Mouse (Mus musculus): Measurements from ENCODE around the gene Col5a2. TPM values are rescaled to one million over a fixed set of nuclear protein-coding genes. Genes with fewer than 3 reads are reported as not detected.
"Not testable (repeated sequence)": the region's sequence is repeated elsewhere in the genome, so short reads cannot be mapped to it uniquely, and the experiment has no call there.

Col5a2 gene
- polyA plus RNA-seq, 1 experiment from 2014 or later: 50.6 TPM

GRCm38 (mm10) chr1:45490451-45490850 lies 12.6 kb downstream of the Col5a2 start:
- no peak overlapping the region for H3K4me3 ChIP-seq
- WGBS: 95% methylated on average over 1 of the region's 1 CpGs
- no peaks in the 10 kb centered on the region for H3K36me3 ChIP-seq
- H3K4me2 ChIP-seq (replicated peaks): no peak overlapping the region
- no peaks in the 10 kb centered on the region for H3K4me1 ChIP-seq
- H3K27ac ChIP-seq: no peak overlapping the region
- H3K27me3 ChIP-seq: no peaks in the 10 kb centered on the region
- no peaks in the 10 kb centered on the region for H3K9me3 ChIP-seq (replicated peaks)
- H3K9ac ChIP-seq: no peak overlapping the region
- no peak for ATAC-seq (ENCODE audit: low FRiP score)

GRCm38 (mm10) chr1:45488291-45488690 lies 14.8 kb downstream of the Col5a2 start:
- H3K27ac ChIP-seq: no peak overlapping the region
- H3K4me3 ChIP-seq: no peak overlapping the region
- no peak overlapping the region for H3K9ac ChIP-seq
- H3K4me2 ChIP-seq (replicated peaks): no peak overlapping the region
- ATAC-seq (ENCODE audit: low FRiP score): no peak
- H3K27me3 ChIP-seq: no peaks in the 10 kb centered on the region
- no peaks in the 10 kb centered on the region for H3K36me3 ChIP-seq
- no peaks in the 10 kb centered on the region for H3K9me3 ChIP-seq (replicated peaks)
- WGBS: 89% methylated on average over 1 of the region's 1 CpGs
- no peaks in the 10 kb centered on the region for H3K4me1 ChIP-seq

- no peak overlapping the region for H3K4me3 ChIP-seq
- ATAC-seq (ENCODE audit: low FRiP score): no peak
- no peaks in the 10 kb centered on the region for H3K36me3 ChIP-seq
- no peak overlapping the region for H3K4me2 ChIP-seq (replicated peaks)
- H3K27me3 ChIP-seq: no peaks in the 10 kb centered on the region
- no peaks in the 10 kb centered on the region for H3K9me3 ChIP-seq (replicated peaks)
- H3K4me1 ChIP-seq: no peaks in the 10 kb centered on the region
- H3K27ac ChIP-seq: no peak overlapping the region
- no peak overlapping the region for H3K9ac ChIP-seq
- 87% methylated on average over 4 of the region's 4 CpGs for WGBS
Measured at GRCm38 (mm10) chr1:45483001-45483400, 20.1 kb downstream of the Col5a2 start.

- Histone ChIP-seq H3K36me3 (no peaks in the 10 kb centered on the region), H3K4me2 (replicated peaks) (no peak overlapping the region), H3K4me3 (no peak overlapping the region), H3K27me3 (no peaks in the 10 kb centered on the region), H3K27ac (no peak overlapping the region), H3K9me3 (replicated peaks) (no peaks in the 10 kb centered on the region), H3K9ac (no peak overlapping the region), H3K4me1 (no peaks in the 10 kb centered on the region)
- WGBS: 95% methylated on average over 1 of the region's 1 CpGs
- ATAC-seq (ENCODE audit: low FRiP score): no peak
Measured at GRCm38 (mm10) chr1:45481876-45482275, 21.2 kb downstream of the Col5a2 start.

GRCm38 (mm10) chr1:45479087-45479486 lies 24.0 kb downstream of the Col5a2 start:
- H3K4me2 ChIP-seq (replicated peaks): no peak overlapping the region
- H3K27me3 ChIP-seq: no peaks in the 10 kb centered on the region
- H3K4me1 ChIP-seq: no peaks in the 10 kb centered on the region
- no peak overlapping the region for H3K27ac ChIP-seq
- no peaks in the 10 kb centered on the region for H3K36me3 ChIP-seq
- no peaks in the 10 kb centered on the region for H3K9me3 ChIP-seq (replicated peaks)
- no peak overlapping the region for H3K4me3 ChIP-seq
- H3K9ac ChIP-seq: no peak overlapping the region
- no peak for ATAC-seq (ENCODE audit: low FRiP score)

- H3K9me3 ChIP-seq (replicated peaks): no peaks in the 10 kb centered on the region
- H3K9ac ChIP-seq: no peak overlapping the region
- H3K27ac ChIP-seq: no peak overlapping the region
- H3K4me2 ChIP-seq (replicated peaks): no peak overlapping the region
- 50% methylated on average over 4 of the region's 4 CpGs for WGBS
- H3K27me3 ChIP-seq: no peaks in the 10 kb centered on the region
- no peaks in the 10 kb centered on the region for H3K36me3 ChIP-seq
- no peak overlapping the region for H3K4me3 ChIP-seq
- no peaks in the 10 kb centered on the region for H3K4me1 ChIP-seq
- no peak for ATAC-seq (ENCODE audit: low FRiP score)
Measured at GRCm38 (mm10) chr1:45472751-45473150, 30.3 kb downstream of the Col5a2 start.

- ATAC-seq (ENCODE audit: low FRiP score): no peak
- no peaks in the 10 kb centered on the region for H3K27me3 ChIP-seq
- no peak overlapping the region for H3K9ac ChIP-seq
- 78% methylated on average over 2 of the region's 2 CpGs for WGBS
- H3K4me3 ChIP-seq: no peak overlapping the region
- no peaks in the 10 kb centered on the region for H3K9me3 ChIP-seq (replicated peaks)
- no peaks in the 10 kb centered on the region for H3K36me3 ChIP-seq
- H3K4me1 ChIP-seq: no peaks in the 10 kb centered on the region
- no peak overlapping the region for H3K27ac ChIP-seq
- H3K4me2 ChIP-seq (replicated peaks): no peak overlapping the region
Measured at GRCm38 (mm10) chr1:45460767-45461166, 42.3 kb downstream of the Col5a2 start.

- H3K9ac ChIP-seq: no peak overlapping the region
- WGBS: 98% methylated on average over 1 of the region's 1 CpGs
- H3K4me2 ChIP-seq (replicated peaks): no peak overlapping the region
- H3K4me1 ChIP-seq: no peaks in the 10 kb centered on the region
- no peak for ATAC-seq (ENCODE audit: low FRiP score)
- H3K9me3 ChIP-seq (replicated peaks): no peaks in the 10 kb centered on the region
- H3K36me3 ChIP-seq: no peaks in the 10 kb centered on the region
- H3K27me3 ChIP-seq: no peaks in the 10 kb centered on the region
- H3K27ac ChIP-seq: no peak overlapping the region
- no peak overlapping the region for H3K4me3 ChIP-seq
Measured at GRCm38 (mm10) chr1:45455763-45456162, 47.3 kb downstream of the Col5a2 start.

- H3K27ac ChIP-seq: no peak overlapping the region
- H3K4me3 ChIP-seq: no peak overlapping the region
- WGBS: 88% methylated on average over 1 of the region's 1 CpGs
- no peaks in the 10 kb centered on the region for H3K27me3 ChIP-seq
- H3K4me2 ChIP-seq (replicated peaks): no peak overlapping the region
- H3K9me3 ChIP-seq (replicated peaks): no peaks in the 10 kb centered on the region
- no peaks in the 10 kb centered on the region for H3K4me1 ChIP-seq
- no peaks in the 10 kb centered on the region for H3K36me3 ChIP-seq
- H3K9ac ChIP-seq: no peak overlapping the region
- no peak for ATAC-seq (ENCODE audit: low FRiP score)
Measured at GRCm38 (mm10) chr1:45448856-45449255, 54.2 kb downstream of the Col5a2 start.

- 25% methylated on average over 3 of the region's 3 CpGs for WGBS
- no peaks in the 10 kb centered on the region for H3K27me3 ChIP-seq
- no peak overlapping the region for H3K4me3 ChIP-seq
- no peak overlapping the region for H3K9ac ChIP-seq
- 0 out of 2 replicates have a peak, but pooled peaks have one; percentile 66 for ATAC-seq (ENCODE audit: low FRiP score)
- H3K36me3 ChIP-seq: 0 out of 2 replicates have a peak, but pooled peaks cover 3% of the 10 kb centered on the region
- H3K9me3 ChIP-seq (replicated peaks): no peaks in the 10 kb centered on the region
- no peak overlapping the region for H3K27ac ChIP-seq
- no peak overlapping the region for H3K4me2 ChIP-seq (replicated peaks)
- no peaks in the 10 kb centered on the region for H3K4me1 ChIP-seq
Measured at GRCm38 (mm10) chr1:45431922-45432321, 71.2 kb downstream of the Col5a2 start.

- H3K4me3 ChIP-seq: no peak overlapping the region
- no peaks in the 10 kb centered on the region for H3K27me3 ChIP-seq
- no peak for ATAC-seq (ENCODE audit: low FRiP score)
- 80% methylated on average over 4 of the region's 4 CpGs for WGBS
- H3K9me3 ChIP-seq (replicated peaks): no peaks in the 10 kb centered on the region
- no peak overlapping the region for H3K4me2 ChIP-seq (replicated peaks)
- 0 out of 2 replicates have a peak, but pooled peaks cover 3% of the 10 kb centered on the region for H3K36me3 ChIP-seq
- no peak overlapping the region for H3K27ac ChIP-seq
- no peaks in the 10 kb centered on the region for H3K4me1 ChIP-seq
- no peak overlapping the region for H3K9ac ChIP-seq
Measured at GRCm38 (mm10) chr1:45430520-45430919, 72.6 kb downstream of the Col5a2 start.

- not testable (repeated sequence) for H3K27me3 ChIP-seq; H3K4me2 ChIP-seq (replicated peaks); H3K36me3 ChIP-seq; H3K4me1 ChIP-seq; H3K4me3 ChIP-seq; H3K9ac ChIP-seq; H3K9me3 ChIP-seq (replicated peaks); ATAC-seq (ENCODE audit: low FRiP score); H3K27ac ChIP-seq
- 89% methylated on average over 5 of the region's 5 CpGs for WGBS
Measured at GRCm38 (mm10) chr1:45429145-45429544, 73.9 kb downstream of the Col5a2 start.

- Histone ChIP-seq H3K27ac (no peak overlapping the region), H3K4me3 (no peak overlapping the region), H3K9me3 (replicated peaks) (no peaks in the 10 kb centered on the region), H3K27me3 (no peaks in the 10 kb centered on the region), H3K4me1 (no peaks in the 10 kb centered on the region), H3K4me2 (replicated peaks) (no peak overlapping the region), H3K9ac (no peak overlapping the region), H3K36me3 (no peaks in the 10 kb centered on the region)
- ATAC-seq (ENCODE audit: low FRiP score): no peak
- 91% methylated on average over 5 of the region's 5 CpGs for WGBS
Measured at GRCm38 (mm10) chr1:45423915-45424314, 79.2 kb downstream of the Col5a2 start.

GRCm38 (mm10) chr1:45420554-45420953 lies 82.5 kb downstream of the Col5a2 start:
- Histone ChIP-seq H3K4me1 (no peaks in the 10 kb centered on the region), H3K4me2 (replicated peaks) (no peak overlapping the region), H3K27me3 (no peaks in the 10 kb centered on the region), H3K27ac (no peak overlapping the region), H3K4me3 (no peak overlapping the region), H3K36me3 (no peaks in the 10 kb centered on the region), H3K9ac (no peak overlapping the region), H3K9me3 (replicated peaks) (no peaks in the 10 kb centered on the region)
- no peak for ATAC-seq (ENCODE audit: low FRiP score)
